Mouse (Mus musculus) T-helper 2 cell (primary cell): ENCODE data around the gene Pcdh8.

Experiments
- in situ Hi-C: fragments of 300-600 bp; cut with MboI, MseI; formaldehyde crosslinking; loops from one replicate; pipeline ENCODE4 v1.15.1; 2025; ENCODE audit warnings: high pct_unique_total_duplicates

The Pcdh8 gene

GRCm38 (mm10) chr14:79771094-79771535, at the start of gene Pcdh8:
TSS of gene Pcdh8 (minus strand) at chr14:79771312.
- in situ Hi-C loops, result no loop called here

- in situ Hi-C loops, result no loop called here
Observed at GRCm38 (mm10) chr14:79814709-79815108, 43.6 kb upstream of the Pcdh8 start.

DNA sequence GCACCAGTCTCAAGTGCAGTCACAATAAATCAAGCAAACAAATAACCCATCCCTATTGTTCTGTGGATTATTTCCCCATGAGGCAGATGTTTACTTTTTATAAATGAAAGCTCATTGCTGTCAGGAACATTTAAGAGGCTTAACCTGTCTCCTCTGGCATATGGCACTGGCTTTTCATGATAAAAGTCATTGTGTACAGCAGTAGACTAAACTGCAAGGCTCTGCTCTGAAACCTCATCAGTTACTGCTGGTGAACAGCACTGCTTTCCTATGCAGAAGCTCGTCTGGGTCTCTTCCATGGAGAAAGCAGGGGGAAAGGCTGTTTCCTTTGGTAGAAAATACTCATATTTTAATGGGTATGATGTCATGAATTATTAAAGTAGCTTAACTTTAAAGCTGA, 43.0 kb upstream of the Pcdh8 start:
- in situ Hi-C loops, result no loop called here

GRCm38 (mm10) chr14:79793179-79793578, 22.1 kb upstream of the Pcdh8 start:
- in situ Hi-C loops, result no loop called here

DNA sequence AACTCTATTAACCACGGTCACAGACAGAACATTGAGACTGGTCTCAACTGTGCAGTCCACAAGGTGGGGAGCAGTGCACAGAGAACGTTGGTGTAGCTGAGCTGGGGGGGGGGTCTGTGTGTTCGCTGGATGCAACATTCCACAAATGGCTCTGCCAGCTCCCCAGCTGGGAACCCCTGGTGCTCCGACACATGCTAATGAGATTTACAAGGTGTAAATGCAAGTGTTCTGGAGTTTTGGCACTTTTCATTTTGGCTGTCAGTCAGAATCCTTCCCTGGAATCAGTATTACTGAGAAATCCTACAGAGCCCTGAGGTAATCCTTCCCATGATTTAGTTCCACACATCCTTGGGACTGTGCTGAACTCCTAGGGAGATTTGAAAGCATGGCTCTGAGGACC, 18.4 kb upstream of the Pcdh8 start:
- in situ Hi-C loops, result no loop called here

GRCm38 (mm10) chr14:79788656-79789204, 17.6 kb upstream of the Pcdh8 start:
- in situ Hi-C loops, result no loop called here

DNA sequence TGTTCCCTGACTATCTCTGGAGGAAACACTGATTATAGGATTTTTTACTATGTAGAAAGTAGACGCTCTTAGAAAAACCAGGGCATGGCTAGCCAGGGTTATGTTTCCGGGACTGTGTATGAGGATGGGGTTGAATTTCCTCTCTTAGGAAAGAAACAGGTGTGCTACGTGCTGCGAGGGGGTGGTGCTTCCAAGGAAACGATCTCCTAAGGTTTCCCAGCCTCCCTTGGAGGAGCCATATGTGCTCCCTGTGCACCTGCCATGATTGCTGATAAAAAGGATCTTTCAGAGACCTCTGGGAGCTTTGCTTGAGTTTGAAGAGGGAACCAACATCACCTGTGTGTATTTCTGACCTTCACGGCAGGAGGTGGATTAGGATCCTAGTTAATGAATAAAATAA, 16.8 kb upstream of the Pcdh8 start:
- in situ Hi-C loops, result no loop called here

- in situ Hi-C loops, result no loop called here
Observed at GRCm38 (mm10) chr14:79785400-79785799, 14.3 kb upstream of the Pcdh8 start.

GRCm38 (mm10) chr14:79780889-79781288, 9.8 kb upstream of the Pcdh8 start:
- in situ Hi-C loops, result no loop called here

GRCm38 (mm10) chr14:79780332-79780731, 9.2 kb upstream of the Pcdh8 start:
- in situ Hi-C loops, result no loop called here

GRCm38 (mm10) chr14:79779841-79780240, 8.7 kb upstream of the Pcdh8 start:
- in situ Hi-C loops, result no loop called here

- in situ Hi-C loops, result no loop called here
Observed at GRCm38 (mm10) chr14:79773425-79774391, 2.6 kb upstream of the Pcdh8 start.

GRCm38 (mm10) chr14:79771802-79772511, 845 bp upstream of the Pcdh8 start:
- in situ Hi-C loops, result no loop called here

GRCm38 (mm10) chr14:79770306-79771093, 612 bp downstream of the Pcdh8 start:
- in situ Hi-C loops, result no loop called here

DNA sequence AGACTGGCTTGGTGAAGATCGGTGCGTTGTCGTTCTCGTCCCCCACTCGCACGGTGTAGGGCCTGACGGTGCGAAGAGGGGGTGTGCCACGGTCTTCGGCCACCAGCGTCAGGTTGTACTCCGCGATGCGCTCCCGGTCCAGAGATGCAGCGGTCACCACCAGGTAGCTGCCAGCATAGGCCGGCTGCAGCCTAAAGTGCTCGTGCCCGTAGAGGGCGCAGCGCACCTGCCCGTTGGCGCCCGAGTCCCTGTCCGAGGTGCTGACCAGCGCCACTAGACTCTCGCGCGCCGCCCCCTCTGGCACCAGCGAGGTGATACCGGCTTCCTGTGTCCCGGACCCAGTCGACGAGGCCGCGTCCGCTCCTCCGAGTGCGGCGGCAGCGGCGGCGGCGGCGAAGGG, 1.5 kb downstream of the Pcdh8 start:
- in situ Hi-C loops, result no loop called here

GRCm38 (mm10) chr14:79768996-79769395, 2.1 kb downstream of the Pcdh8 start:
- in situ Hi-C loops, result no loop called here

- in situ Hi-C loops, result no loop called here
Observed at GRCm38 (mm10) chr14:79768076-79768830, 2.9 kb downstream of the Pcdh8 start.

GRCm38 (mm10) chr14:79767601-79768000, 3.5 kb downstream of the Pcdh8 start:
- in situ Hi-C loops, result no loop called here

- in situ Hi-C loops, result no loop called here
Observed at GRCm38 (mm10) chr14:79765196-79765765, 5.8 kb downstream of the Pcdh8 start.

GRCm38 (mm10) chr14:79754601-79755222, 16.4 kb downstream of the Pcdh8 start:
- in situ Hi-C loops, result no loop called here
